Mouse (Mus musculus): Measurements from ENCODE around the gene Myh2.

The Myh2 gene

DNA sequence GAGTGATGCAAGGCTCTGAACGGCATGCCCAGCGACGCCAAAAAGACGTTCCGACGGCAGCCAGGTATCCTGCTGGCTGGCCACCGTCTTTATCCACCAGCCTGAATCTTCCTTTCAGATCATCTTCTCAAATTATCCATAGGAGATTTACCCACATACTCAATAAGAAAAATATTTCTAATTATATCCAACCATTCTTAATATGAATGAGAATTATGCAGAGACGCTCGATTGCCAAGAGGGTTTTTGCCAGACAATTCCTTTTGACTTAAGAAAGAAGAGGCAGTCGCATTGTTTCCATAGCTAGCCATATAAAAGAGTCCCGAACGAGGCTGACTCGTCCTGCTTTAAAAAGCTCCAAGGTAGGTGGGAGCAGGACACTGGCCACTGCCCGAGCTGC lies at the start of gene Myh2:
Gene Myh2 (plus strand): TSS at position 301 of the 400 bp plus-strand sequence.
- DNase-seq (ENCODE audit: low spot score): no peak

DNA sequence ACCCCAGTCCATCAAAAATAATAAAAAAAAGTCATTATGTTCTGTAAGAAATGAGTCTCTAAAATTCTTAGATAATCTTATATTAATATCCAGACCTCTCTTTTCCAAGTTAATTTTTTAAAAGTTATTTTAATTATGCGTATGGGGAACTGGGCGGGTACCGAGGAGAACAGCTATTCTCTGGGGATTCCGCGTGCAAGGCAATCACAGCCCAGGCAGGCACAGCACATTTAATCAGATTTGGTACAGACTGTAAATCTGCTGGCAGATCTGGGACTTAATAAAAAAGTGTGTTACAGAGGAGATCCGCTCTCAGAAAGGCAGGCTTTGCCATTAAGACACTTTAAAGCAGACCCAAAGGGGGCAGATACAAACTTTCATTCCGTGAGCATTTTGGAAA lies 45.9 kb upstream of the Myh2 start:
- no peak for DNase-seq (ENCODE audit: low spot score)

- peak; percentile 50 for DNase-seq (ENCODE audit: low spot score)
Measured at GRCm38 (mm10) chr11:67125361-67125760, 45.5 kb upstream of the Myh2 start.

DNA sequence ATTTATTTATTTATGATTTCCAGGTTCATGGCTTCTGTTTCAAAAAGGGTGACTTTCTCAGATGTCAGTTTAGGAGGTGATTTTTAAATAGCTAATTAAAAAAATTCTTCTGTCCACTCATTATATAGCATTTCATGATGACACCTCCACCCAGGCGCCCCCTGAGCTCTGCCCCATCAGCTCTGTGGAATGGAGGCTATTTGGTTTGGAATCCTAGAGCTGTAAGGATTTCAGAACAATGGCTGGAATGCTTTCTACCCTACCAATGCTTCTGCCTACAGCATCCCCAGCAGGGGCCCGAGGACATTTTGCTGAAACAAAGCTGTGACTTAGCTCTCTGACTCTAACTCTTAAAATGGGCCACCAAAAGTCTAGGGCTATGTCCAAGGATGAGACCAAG lies 37.3 kb upstream of the Myh2 start:
- DNase-seq (ENCODE audit: low spot score): no peak

DNA sequence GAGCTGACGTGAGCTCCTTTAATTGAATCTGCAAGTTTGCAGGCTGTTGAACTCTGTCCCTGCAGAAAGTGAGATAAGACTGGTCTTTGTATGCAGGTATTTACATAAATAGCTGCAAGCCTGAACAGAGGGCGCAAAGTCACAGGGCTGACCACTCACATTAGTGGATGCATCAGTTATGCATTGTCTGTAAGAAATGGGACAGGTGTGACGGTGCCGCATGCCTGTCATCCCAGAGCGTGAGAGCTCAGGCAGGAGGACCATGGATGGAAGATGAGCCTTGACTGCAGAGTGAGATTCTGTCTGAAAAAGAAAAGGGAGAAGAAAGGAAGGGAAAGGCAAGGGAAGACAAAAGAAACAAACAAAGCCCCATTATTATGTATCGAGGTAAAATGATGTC lies 36.2 kb upstream of the Myh2 start:
- no peak for DNase-seq (ENCODE audit: low spot score)

DNA sequence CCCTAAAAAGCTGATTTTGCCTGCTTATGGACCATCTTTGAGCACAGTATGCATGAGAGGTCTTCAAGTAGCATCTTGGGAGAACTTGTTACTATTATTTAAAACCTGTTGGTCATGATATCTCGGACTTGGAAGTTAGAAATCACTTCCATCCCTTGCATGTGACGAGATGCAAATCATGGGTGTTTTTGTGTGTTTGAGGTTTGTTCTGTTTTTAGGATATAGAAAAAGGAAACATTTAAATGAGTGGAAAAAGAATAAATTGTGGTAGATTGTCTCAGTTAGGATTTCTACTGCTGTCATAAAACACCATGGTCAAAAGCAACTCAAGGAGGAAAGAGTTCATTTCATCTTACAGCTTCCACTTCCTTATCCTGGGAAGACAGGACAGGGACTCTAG lies 35.3 kb upstream of the Myh2 start:
- DNase-seq (ENCODE audit: low spot score): no peak

- DNase-seq (ENCODE audit: low spot score): no peak
Measured at GRCm38 (mm10) chr11:67139556-67139955, 31.3 kb upstream of the Myh2 start.

- no peak for DNase-seq (ENCODE audit: low spot score)
Measured at GRCm38 (mm10) chr11:67140175-67140574, 30.7 kb upstream of the Myh2 start.

DNA sequence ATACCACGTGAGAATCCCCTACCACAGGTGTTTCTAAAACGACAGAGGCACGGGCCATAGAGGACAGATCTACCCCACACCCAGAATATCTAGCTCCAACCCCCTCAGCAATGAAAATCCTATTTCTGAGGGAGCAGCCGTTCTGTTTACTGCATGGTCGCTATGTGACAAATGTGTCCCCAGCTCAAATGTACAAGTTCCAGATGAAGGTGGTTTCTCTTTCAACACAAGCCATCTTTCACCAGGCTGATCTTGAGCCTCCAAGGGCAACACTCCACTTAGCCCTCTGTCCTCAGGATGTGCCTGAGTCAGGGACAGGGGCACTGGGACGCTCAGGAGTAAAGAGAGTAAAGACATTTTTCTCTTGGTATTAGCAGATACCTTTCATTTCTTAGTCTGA lies 29.8 kb upstream of the Myh2 start:
- no peak for DNase-seq (ENCODE audit: low spot score)

DNA sequence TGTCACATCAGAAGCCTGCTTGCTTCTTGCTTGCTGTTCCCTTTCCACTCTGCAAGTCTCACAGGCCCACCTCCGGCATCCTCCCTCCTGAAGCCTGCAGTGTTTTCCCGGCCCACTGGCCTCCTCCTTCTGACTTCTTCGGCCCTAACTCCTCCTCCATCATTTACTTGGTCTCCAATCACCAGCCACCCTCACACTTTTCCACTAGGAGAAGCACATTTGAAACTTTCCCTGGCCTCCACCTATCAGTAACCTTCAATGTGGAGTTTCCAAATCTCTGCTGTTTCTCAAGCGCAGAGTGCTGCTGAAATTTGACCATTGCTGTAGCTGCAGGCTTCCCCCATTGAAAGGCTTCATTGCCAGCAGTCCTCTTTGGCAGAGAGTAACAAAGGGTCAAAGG lies 28.8 kb upstream of the Myh2 start:
- DNase-seq (ENCODE audit: low spot score): no peak

- DNase-seq (ENCODE audit: low spot score): no peak
Measured at GRCm38 (mm10) chr11:67143065-67143464, 27.8 kb upstream of the Myh2 start.

DNA sequence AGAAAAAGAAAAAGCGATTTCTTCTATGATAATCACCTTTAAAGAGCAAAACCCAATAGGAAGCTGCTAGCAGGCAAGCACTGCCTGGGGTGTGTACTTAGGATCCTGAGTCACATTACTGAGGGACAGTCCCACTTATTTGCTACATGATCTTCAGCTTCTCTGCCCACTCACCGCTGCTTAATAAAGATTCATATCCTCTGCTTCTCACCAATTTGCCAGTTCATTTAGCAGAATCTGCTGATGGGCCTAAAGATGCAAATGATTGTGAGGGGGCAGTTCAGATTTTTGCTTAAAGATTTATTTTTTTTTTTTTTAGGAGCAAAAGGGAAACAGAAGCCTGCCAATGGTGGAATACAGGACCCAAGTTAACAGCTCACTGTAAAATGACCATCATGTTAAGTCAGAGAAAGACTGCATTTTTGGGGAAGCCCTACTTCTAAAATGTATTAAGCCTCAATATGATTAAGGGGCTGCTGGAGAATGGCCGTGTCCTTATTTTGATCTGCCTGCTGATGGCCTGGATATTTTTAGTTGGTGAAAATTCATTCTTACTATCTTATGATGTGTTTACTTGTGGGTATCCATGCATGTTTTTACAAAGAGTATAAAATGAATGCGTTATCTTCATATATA lies 26.8 kb upstream of the Myh2 start:
- no peak for DNase-seq (ENCODE audit: low spot score)

DNA sequence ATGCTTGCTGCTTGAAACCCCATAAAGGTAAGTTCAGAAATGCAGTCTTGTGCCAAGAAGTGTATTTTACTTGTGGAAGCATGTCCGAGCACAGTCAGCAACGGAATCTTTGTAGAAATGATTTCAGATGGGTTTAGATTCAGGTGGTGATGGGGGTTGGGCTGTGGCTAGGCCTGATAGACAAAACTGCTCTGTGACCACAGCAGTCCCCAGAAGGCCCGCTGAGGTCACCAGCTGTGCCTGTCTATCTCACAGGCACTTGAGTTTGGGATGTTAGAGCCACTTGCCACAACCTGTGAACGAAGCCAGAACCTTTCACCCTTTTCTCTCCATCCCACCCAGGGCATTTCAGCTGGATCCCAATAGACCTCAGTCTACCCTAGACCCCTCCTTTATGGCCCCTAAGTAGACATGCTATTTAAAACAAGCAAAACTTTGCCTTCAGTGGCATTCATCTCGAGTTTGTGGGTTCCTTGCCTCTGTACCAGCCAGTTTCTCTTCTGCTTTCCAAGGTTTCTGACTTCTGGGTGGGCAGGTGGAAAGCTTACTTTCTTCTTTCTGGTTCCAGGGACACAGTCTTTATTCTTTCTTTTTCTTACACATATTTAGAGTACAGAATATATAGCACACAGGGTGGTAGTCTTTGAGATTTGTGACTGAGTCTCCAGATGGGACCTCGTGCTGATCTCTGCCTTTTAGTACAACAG lies 26.1 kb upstream of the Myh2 start:
- no peak for DNase-seq (ENCODE audit: low spot score)

- no peak for DNase-seq (ENCODE audit: low spot score)
Measured at GRCm38 (mm10) chr11:67145482-67146408, 25.1 kb upstream of the Myh2 start.

DNA sequence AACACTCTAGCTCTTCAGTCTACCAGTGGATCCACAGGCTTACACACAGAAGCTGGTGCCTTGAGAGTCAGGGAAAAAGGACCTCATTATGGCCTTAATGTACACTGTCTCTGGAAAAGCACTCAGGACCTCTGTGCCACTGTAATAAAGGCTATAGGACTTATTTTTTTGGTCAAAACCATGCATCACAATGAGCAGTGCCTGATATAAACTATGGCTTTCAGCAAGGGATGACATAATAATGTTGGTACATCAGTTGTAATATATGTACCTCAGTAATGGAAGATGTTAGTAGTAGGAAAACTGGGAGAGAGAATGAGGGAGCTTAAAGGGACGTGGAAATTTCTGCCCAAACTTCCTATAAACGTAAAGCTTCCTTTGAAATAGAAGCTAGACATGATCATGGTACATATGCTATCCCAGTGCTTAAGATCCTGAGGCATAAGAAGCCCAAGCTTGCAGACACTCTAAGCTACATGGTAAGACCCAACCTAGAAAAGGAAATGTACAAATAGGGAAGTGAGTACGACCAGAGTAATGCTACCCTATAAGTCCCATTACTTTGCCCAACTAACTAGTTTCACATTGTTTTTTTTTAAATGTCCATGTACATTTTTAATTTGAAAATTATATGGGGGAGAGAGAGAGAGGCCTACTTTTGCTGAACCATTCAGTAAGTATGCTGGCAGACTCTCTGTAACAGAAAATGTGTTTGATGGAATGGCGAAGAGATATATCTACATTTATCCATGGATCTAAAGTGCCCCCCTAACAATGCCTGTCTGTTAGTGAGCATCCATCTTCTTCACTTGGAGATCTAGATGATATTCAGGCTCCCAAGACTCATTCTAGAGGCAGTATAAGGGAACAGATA lies 24.2 kb upstream of the Myh2 start:
- DNase-seq (ENCODE audit: low spot score): no peak

DNA sequence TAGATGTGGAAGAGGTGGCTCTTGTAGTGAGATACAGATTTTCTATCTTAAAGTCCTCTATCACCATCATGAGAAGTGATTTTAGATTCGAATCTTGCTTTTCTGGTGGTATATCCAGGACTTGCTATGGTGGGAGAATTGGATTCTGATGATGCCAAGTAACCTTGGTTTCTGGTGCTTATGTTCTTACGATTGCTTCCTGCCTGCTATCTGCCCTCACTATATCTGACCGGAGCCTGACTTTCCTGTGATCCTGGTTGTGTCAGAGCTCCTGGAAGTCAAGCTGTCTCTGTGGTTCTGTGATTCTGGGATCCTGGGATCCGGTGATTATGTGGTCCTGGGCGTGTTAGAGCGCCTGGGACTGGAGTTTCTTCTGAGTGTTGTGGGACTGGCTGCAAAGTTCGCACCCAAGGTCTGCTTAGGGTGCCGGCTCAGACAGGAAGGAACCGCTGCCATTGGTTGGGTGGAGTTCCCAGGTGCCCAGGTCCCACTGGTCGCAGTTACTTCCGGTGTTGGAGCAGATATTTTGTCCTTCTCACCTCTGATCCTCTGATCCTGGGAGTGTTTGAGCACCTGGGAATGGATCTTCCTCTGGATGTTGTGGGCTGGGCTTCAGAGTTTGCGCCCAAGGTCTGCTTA lies 23.4 kb upstream of the Myh2 start:
- DNase-seq (ENCODE audit: low spot score): no peak

- DNase-seq (ENCODE audit: low spot score): no peak
Measured at GRCm38 (mm10) chr11:67148286-67149012, 22.4 kb upstream of the Myh2 start.

DNA sequence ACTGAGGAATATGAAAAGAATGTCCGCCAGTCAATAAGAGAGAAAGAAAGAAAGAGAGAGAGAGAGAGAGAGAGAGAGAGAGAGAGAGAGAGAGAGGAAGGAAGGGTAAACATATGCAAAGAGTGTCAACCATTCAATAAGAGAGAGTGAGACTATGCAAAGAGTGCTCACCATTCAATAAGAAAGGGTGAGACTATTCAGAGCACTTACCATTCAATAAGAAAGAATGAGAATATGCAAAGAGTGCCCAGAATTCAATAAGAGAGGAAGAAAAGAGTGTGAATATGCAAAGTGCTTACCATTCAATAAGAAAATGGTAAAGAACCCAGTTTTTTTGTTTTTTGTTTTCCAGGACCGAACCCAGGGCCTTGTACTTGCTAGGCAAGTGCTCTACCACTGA lies 20.6 kb upstream of the Myh2 start:
- DNase-seq (ENCODE audit: low spot score): no peak

DNA sequence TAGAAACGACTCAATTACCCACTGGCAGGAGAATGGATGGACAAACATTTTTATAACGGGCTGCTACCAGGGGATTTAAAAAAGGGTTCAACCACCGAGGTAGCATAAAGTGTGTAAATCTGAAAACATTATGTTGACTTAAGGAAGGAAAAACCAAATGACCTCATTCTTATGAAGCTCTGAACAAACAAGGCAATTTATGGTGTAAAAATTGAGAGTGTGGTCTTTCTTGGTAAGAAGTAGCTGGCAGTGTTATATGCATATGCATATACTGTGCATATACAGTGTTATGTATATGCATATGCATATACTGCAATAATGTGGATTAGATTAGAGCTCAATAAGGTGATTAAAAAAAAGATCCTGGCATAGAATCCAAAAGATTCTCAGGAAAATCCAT lies 19.7 kb upstream of the Myh2 start:
- no peak for DNase-seq (ENCODE audit: low spot score)
